Mouse (Mus musculus): ENCODE measurements around the gene C1s2.

- TF ChIP-seq MAFK (IDR thresholded peaks at IDR 0.05; ENCODE audit: insufficient replicate concordance, low read length) (no peak), CHD2 (IDR thresholded peaks at IDR 0.05; ENCODE audit: low read length) (no peak), JUND (conservative IDR thresholded peaks at IDR 0.05; ENCODE audit: low read depth, low read length) (no peak), CTCF (conservative IDR thresholded peaks at IDR 0.05 in 1 of 2, IDR thresholded peaks at IDR 0.05 in 1 of 2; ENCODE audit: low read depth in 2 of 2, low read length in 2 of 2) (no peak), POLR2A (IDR thresholded peaks at IDR 0.05; ENCODE audit: low read depth, low read length) (no peak), RCOR1 (conservative IDR thresholded peaks at IDR 0.05; ENCODE audit: low read depth, low read length) (no peak), ZNF384 (IDR thresholded peaks at IDR 0.05; ENCODE audit: low read depth, low read length) (no peak), E2F4 (IDR thresholded peaks at IDR 0.05; ENCODE audit: insufficient replicate concordance, low read depth, low read length) (no peak), MXI1 (IDR thresholded peaks at IDR 0.05; ENCODE audit: low read depth, low read length) (no peak), EP300 (IDR thresholded peaks at IDR 0.05; ENCODE audit: low read length) (no peak)
Measured at GRCm38 (mm10) chr6:124678769-124679168, 42.9 kb upstream of the C1s2 start.
